Mouse (Mus musculus) liver, embryonic 12.5 days (tissue): ENCODE results near the gene Pip4k2c. TPM values are rescaled to one million over a fixed set of nuclear protein-coding genes. Genes with fewer than 3 reads are reported as not detected.
"Not testable (repeated sequence)": the region's sequence is repeated elsewhere in the genome, so short reads cannot be mapped to it uniquely, and the experiment has no call there.

ENCODE experiments used
- ATAC-seq: fragments of 200-750 bp; cut with Nextera tagmentation; 2 replicates; pipeline ENCODE4 v1.8.0; 2017; ENCODE audit warnings: moderate number of reproducible peaks, mild to moderate bottlenecking, moderate library complexity
- H3K27ac ChIP-seq: fragments of 300-500 bp; sonication (generic); 2 replicates; pipeline ENCODE4 v1.5.1; 2016; ENCODE audit warnings: mild to moderate bottlenecking
- H3K27me3 ChIP-seq: fragments of 300-500 bp; sonication (generic); replicated peaks from 2 replicates; pipeline ENCODE4 v1.6.1; 2016; ENCODE audit warnings: mild to moderate bottlenecking, moderate library complexity
- H3K36me3 ChIP-seq: fragments of 300-500 bp; sonication (generic); 2 replicates; pipeline ENCODE4 v1.6.1; 2016; ENCODE audit warnings: mild to moderate bottlenecking, moderate library complexity
- H3K4me1 ChIP-seq: fragments of 300-500 bp; sonication (generic); 2 replicates; pipeline ENCODE4 v1.6.1; 2016
- H3K4me2 ChIP-seq: fragments of 300-500 bp; sonication (generic); 2 replicates; pipeline ENCODE4 v1.6.1; 2016; ENCODE audit warnings: mild to moderate bottlenecking, moderate library complexity
- H3K4me3 ChIP-seq: fragments of 300-500 bp; sonication (generic); 2 replicates; pipeline ENCODE4 v1.5.1; 2016; ENCODE audit warnings: mild to moderate bottlenecking, moderate library complexity
- H3K9ac ChIP-seq: fragments of 300-500 bp; sonication (generic); 2 replicates; pipeline ENCODE4 v1.6.1; 2016; ENCODE audit warnings: mild to moderate bottlenecking, moderate library complexity
- H3K9me3 ChIP-seq: fragments of 300-500 bp; sonication (generic); replicated peaks from 2 replicates; pipeline ENCODE4 v1.6.1; 2016; ENCODE audit warnings: mild to moderate bottlenecking, moderate library complexity
- WGBS: fragments of 180-500 bp; shearing (Covaris S2); methylation state at CpG from one replicate; pipeline ENCODE4 v1.1.7; 2016; ENCODE audit not compliant: insufficient replicate concordance; 5-methylcytosine and 5-hydroxymethylcytosine counted together
- polyA plus RNA-seq: library from polyadenylated mRNA; unstranded; fragments of >200 nt; fragmentation: Nextera tagmentation; extraction: Ambion mirVana; gene quantifications from 2 replicates; pipeline ENCODE4 v1.2.1, GENCODE M21; 2016

Pip4k2c gene
- polyA plus RNA-seq, 1 experiment from 2014 or later = 44.7 TPM

DNA sequence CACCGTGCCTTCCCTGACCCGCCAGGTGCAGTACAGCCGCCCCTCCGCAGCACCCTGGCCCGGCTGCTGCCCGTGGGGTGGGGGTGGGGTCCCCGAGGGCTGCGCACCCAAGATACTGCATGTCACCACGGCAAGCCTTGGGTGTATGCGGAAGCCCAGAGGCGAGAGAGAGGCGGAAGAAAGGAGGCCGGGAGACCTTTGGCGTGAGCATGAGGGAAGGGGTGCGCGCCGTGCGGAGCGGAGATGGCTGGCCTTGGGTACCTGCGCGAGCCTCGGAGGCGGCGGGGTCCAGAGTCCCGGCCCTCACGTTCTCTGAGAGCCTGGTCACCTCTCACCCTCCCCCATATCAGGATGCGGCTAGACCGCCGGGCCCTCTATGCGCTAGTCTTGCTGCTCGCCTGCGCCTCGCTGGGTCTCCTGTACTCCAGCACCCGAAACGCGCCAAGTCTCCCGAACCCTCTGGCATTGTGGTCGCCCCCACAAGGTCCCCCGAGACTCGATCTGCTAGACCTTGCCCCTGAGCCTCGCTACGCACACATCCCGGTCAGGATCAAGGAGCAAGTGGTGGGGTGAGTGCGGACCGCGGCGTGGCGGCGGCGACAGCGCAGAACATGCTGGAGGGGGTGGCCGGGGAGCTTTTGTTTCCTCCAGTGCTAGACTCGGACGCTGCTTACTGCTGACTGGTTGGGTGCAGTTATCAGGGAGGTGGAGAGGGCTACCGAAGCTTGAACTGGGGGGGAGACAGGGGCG lies 45.6 kb downstream of the Pip4k2c start:
- Histone ChIP-seq H3K4me1 (peaks cover 55% of the 10 kb centered on the region), H3K27me3 (peaks cover 81% of the 10 kb centered on the region), H3K27ac (peak overlapping the region; percentile 73)

DNA sequence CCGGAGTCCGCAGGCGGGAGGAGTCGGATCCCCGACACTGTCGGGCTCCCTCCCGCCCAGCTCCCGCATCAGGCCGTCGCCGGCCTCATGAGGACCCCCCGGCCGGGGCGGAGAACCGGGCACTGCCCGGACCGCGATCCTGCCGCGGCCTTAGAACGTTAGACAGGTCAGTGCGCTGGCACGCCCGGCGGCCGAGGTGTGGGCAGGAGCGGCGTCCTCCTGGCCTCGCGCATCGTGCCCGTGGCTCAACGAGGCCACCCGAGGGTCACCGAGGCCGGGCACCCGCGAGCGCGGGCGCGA lies 46.1 kb downstream of the Pip4k2c start:
- peak overlapping the region; percentile 66 for H3K4me3 ChIP-seq
- peak overlapping the region; percentile 100 for H3K4me2 ChIP-seq
- H3K27ac ChIP-seq = peak overlapping the region; percentile 73
- H3K9ac ChIP-seq = peak overlapping the region; percentile 82
- H3K9me3 ChIP-seq = no peaks in the 10 kb centered on the region
- H3K36me3 ChIP-seq = no peaks in the 10 kb centered on the region
- peaks cover 50% of the 10 kb centered on the region for H3K4me1 ChIP-seq
- H3K27me3 ChIP-seq = peaks cover 76% of the 10 kb centered on the region
- WGBS = under 1% methylated on average over 42 of the region's 42 CpGs
- ATAC-seq = peak; percentile 43

More for the DNA sequence above, 45.6 kb downstream of the Pip4k2c start:
- peak overlapping the region; percentile 66 for H3K4me3 ChIP-seq
- H3K9me3 ChIP-seq = no peaks in the 10 kb centered on the region
- H3K9ac ChIP-seq = peak overlapping the region; percentile 82
- peak; percentile 69 for ATAC-seq
- H3K4me2 ChIP-seq = peak overlapping the region; percentile 100
- no peaks in the 10 kb centered on the region for H3K36me3 ChIP-seq
- under 1% methylated on average over 53 of the region's 56 CpGs for WGBS

DNA sequence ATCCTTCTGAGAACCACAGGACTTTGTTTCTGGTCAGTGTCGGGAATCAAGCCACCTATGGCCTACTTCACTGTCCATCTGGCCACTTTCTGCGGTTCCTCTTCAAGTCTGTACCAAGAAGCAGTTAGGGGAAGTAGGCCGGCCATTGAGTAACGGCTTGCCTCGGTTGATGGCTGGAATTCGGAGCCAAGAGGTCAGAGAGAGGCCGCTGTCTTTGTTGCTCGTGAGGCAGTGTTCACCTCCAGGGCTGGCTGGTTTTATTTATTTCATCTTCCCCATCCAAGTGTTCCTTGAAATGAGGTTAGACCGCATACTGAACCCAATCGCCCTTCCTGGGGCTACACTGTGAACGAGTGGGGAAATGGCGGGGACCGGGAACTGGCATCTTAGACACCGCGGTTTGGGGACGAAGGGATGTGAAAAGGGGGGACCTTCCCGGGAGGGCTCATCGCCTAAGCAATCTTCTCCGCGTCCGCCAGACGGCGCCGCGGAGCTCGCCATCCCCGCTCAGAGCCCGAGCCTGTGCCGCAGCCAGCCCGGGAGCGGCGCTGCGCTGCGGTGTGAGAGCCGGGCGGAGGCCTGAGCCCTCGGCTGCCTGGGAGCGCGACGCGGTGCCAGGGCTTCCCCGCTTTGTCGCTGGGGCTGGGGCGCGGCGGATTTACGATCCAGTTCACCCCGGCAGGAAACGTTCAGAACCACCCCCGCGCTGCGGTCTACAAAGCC lies 46.6 kb downstream of the Pip4k2c start, which contains the start of gene B4galnt1:
Gene B4galnt1, plus strand, starts transcription at position 595 of the 723 bp plus-strand sequence.
- Histone ChIP-seq H3K27ac (peak within 1 kb of the TSS; percentile 73), H3K4me1 (peaks cover 45% of the 10 kb centered on the region)
- ATAC-seq = peak; percentile 82

DNA sequence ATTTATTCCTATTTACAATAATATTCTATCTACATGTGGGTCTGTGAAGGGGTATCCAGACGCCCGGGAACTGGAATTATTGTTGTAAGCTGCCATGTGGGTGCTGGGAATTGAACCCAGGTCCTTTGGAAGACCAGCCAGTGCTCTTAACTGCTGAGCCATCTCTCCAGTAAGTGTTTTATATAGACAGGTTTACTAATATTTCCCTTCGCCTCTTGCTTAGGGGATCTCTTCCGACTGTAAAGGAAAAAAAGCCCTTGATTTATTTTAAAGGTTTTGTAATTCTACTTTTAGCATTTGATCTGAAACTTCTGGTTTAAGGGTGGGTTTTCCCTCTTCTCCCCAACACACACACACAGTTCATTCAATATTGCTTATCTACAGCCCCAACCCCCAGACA lies 47.2 kb downstream of the Pip4k2c start:
- Histone ChIP-seq H3K9me3 (no peaks in the 10 kb centered on the region), H3K4me1 (peaks cover 39% of the 10 kb centered on the region), H3K4me2 (peak overlapping the region; percentile 100), H3K9ac (0 out of 2 replicates have a peak overlapping the region, but pooled peaks have one; percentile 82), H3K27ac (no peak overlapping the region), H3K36me3 (no peaks in the 10 kb centered on the region), H3K27me3 (peaks cover 65% of the 10 kb centered on the region), H3K4me3 (no peak overlapping the region)
- 84% methylated on average over 4 of the region's 4 CpGs for WGBS
- ATAC-seq = no peak

More for the DNA sequence above, 46.6 kb downstream of the Pip4k2c start, which contains the start of gene B4galnt1:
- WGBS = 2% methylated on average over 52 of the region's 52 CpGs
- H3K9me3 ChIP-seq = no peaks in the 10 kb centered on the region
- peak within 1 kb of the TSS; percentile 82 for H3K9ac ChIP-seq
- peaks cover 71% of the 10 kb centered on the region for H3K27me3 ChIP-seq
- H3K36me3 ChIP-seq = no peaks in the 10 kb centered on the region
- peak within 1 kb of the TSS; percentile 100 for H3K4me2 ChIP-seq
- peak within 1 kb of the TSS; percentile 66 for H3K4me3 ChIP-seq

DNA sequence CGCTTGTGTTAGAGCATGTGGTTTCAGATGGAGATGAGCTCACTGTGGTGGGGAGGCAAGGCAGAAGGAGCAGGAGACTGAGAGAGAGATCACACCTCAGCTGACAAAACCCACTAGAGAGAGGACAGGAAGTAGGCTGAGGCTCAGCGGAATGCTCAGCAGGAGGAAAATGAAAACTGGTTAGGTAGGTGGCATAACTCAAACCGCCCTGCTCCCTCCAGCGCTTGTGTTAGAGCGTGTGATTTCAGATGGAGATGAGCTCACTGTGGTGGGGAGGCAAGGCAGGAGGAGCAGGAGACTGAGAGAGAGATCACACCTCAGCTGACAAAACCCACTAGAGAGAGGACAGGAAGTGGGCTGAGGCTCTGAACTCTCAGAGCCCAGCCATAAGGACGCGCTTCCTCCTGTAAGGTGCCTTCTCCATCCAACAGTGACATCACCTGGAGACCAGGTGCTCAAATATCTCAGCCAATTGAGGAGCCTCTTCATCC lies 48.6 kb downstream of the Pip4k2c start:
- not testable (repeated sequence) for H3K27ac ChIP-seq, ATAC-seq, H3K9me3 ChIP-seq, H3K9ac ChIP-seq, H3K4me2 ChIP-seq, H3K36me3 ChIP-seq, H3K4me3 ChIP-seq
- WGBS = 30% methylated on average over 7 of the region's 7 CpGs
- Histone ChIP-seq H3K27me3 (peaks cover 53% of the 10 kb centered on the region), H3K4me1 (peaks cover 43% of the 10 kb centered on the region)

DNA sequence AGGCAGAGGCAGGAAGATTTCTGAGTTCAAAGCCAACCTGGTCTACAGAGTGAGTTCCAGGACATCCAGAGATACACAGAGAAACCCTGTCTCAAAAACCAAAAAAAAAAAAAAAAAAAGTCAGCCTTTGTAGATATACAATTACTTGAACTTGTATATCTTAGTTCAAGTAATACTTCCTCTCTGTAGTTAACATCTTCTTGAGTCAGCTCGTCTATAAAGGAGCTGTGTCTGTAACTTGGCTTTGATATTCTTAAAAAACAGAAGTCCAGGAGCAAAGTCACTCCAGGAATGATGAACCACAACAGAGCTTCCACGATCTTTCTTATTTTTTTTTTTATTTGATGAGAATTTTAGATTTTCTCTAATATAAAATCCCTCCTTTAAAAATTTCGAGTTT lies 50.7 kb downstream of the Pip4k2c start:
- Histone ChIP-seq H3K36me3 (no peaks in the 10 kb centered on the region), H3K9ac (no peak overlapping the region), H3K27ac (no peak overlapping the region), H3K4me1 (peaks cover 22% of the 10 kb centered on the region), H3K9me3 (no peaks in the 10 kb centered on the region), H3K27me3 (peaks cover 32% of the 10 kb centered on the region), H3K4me2 (no peak overlapping the region), H3K4me3 (no peak overlapping the region)
- WGBS = 44% methylated on average over 3 of the region's 3 CpGs
- ATAC-seq = no peak

DNA sequence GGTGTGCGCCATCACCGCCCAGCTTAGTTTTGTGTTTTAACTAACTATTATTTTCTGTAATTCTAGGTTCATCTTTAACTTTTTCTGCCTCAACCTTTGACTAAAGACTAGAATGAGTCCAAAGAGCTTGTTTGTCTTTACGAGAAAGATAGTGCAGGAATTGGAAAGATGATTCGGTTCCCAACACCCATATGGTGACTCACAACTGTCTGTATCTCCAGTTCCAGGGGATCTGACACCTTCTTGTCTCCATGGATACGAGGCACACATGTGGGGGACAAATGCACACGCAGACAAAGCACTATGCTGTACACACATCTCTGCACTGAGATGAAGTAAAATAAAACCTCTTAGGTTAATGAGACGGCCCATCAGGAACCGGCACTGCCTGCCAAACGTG lies 51.3 kb downstream of the Pip4k2c start:
- no peaks in the 10 kb centered on the region for H3K36me3 ChIP-seq
- H3K4me1 ChIP-seq = peaks cover 16% of the 10 kb centered on the region
- H3K4me2 ChIP-seq = no peak overlapping the region
- H3K4me3 ChIP-seq = no peak overlapping the region
- WGBS = 70% methylated on average over 9 of the region's 9 CpGs
- H3K9me3 ChIP-seq = no peaks in the 10 kb centered on the region
- H3K9ac ChIP-seq = no peak overlapping the region
- peaks cover 25% of the 10 kb centered on the region for H3K27me3 ChIP-seq
- no peak overlapping the region for H3K27ac ChIP-seq
- no peak for ATAC-seq

DNA sequence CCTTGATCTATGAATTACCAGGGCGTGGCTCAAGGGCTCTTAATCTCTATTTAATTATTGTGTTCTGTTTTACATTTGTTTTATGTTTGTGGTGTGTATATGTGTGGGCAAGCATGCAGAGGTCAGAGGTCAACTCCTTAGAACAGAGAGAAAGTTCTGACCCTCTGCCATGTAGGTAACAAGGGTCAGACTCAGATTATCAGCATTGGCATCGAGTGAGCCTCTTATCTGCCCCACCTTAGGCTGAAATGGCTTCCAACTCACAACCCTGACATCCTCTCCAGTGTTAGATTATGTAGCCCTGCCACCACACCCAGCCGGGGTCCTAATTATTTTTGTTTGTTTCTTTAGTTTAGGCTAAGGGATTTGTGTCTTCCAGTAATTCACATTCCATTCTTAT lies 52.9 kb downstream of the Pip4k2c start:
- no peaks in the 10 kb centered on the region for H3K9me3 ChIP-seq
- H3K9ac ChIP-seq = no peak overlapping the region
- no peak overlapping the region for H3K4me2 ChIP-seq
- WGBS = 40% methylated on average over 3 of the region's 3 CpGs
- no peak overlapping the region for H3K4me3 ChIP-seq
- no peak overlapping the region for H3K27ac ChIP-seq
- H3K4me1 ChIP-seq = peaks cover 6% of the 10 kb centered on the region
- peaks cover 10% of the 10 kb centered on the region; the same call in 1 of the 2 replicates for H3K27me3 ChIP-seq
- no peaks in the 10 kb centered on the region for H3K36me3 ChIP-seq
- ATAC-seq = no peak

DNA sequence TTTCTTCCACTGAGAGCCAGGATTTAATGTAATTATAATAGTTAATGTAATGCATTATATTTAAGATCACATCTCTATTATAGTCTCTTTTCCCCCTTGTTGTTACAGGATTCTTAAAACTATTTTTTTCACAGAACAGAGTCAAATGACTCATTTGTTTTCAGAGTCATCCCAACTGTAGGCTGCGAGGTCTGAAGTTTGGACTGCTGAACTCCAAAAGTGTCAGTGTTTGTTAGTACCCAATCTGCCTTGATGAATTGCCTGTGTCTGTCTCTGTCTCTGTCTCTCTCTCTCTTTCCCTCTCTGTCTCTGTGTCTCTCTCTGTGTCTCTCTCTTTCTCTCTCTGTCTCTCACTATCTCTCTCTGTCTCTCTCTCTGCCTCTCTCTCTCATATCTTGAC lies 54.9 kb downstream of the Pip4k2c start:
- Histone ChIP-seq H3K4me2 (no peak overlapping the region), H3K4me1 (peaks cover 6% of the 10 kb centered on the region), H3K27me3 (no peaks in the 10 kb centered on the region), H3K36me3 (no peaks in the 10 kb centered on the region), H3K27ac (no peak overlapping the region), H3K9ac (no peak overlapping the region; the same call in 1 of the 2 replicates), H3K9me3 (no peaks in the 10 kb centered on the region; the same call in 1 of the 2 replicates), H3K4me3 (no peak overlapping the region)
- ATAC-seq = no peak
- 52% methylated on average over 1 of the region's 1 CpGs for WGBS

DNA sequence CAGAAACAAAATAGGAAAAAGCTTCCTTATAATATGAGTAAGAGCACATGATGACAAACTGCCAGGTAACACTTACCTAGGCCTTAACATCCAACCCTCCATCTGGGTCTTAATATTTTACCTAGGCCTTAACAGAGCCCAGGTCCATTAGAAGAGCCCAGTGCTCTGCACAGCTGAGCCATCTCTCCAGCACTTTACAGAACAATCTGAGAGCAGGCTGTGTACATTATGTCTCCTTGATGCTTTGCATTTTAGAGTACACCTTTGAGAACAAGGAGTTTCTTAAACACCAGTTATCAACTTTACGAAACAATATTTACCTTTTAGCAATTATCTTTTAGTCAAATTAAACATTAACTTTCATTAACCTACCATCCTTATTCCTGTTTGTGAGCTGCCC lies 55.3 kb downstream of the Pip4k2c start:
- H3K36me3 ChIP-seq = no peaks in the 10 kb centered on the region
- no peak overlapping the region for H3K9ac ChIP-seq
- H3K9me3 ChIP-seq = no peaks in the 10 kb centered on the region; the same call in 1 of the 2 replicates
- WGBS = 77% methylated on average over 1 of the region's 1 CpGs
- H3K4me1 ChIP-seq = peaks cover 11% of the 10 kb centered on the region
- no peak for ATAC-seq
- H3K27ac ChIP-seq = no peak overlapping the region
- no peaks in the 10 kb centered on the region for H3K27me3 ChIP-seq
- H3K4me3 ChIP-seq = no peak overlapping the region
- H3K4me2 ChIP-seq = no peak overlapping the region

DNA sequence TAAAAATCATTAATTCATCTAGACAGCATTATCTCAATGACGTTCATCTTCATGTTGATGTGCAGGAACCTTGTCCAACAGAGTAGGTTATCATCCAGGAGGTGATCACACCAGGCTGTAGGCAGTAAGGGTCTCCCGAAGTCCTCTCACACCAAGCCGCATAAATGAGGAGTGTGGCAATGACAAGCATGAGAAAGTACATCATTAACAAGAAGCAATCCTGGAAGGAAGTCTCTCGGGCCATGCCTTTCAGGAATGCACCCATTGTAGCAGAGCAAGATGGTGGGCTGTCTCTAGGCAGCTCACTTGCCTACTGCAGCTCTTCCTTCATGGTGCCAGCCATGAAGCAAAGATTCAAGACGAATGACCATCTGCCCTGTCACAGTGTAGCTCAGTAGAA lies 56.7 kb downstream of the Pip4k2c start:
- H3K36me3 ChIP-seq = no peaks in the 10 kb centered on the region
- no peak overlapping the region for H3K4me3 ChIP-seq
- no peak overlapping the region for H3K27ac ChIP-seq
- H3K27me3 ChIP-seq = no peaks in the 10 kb centered on the region
- H3K4me2 ChIP-seq = no peak overlapping the region
- no peak overlapping the region for H3K9ac ChIP-seq
- 69% methylated on average over 5 of the region's 5 CpGs for WGBS
- peaks cover 16% of the 10 kb centered on the region for H3K4me1 ChIP-seq
- no peak for ATAC-seq
- H3K9me3 ChIP-seq = no peaks in the 10 kb centered on the region; the same call in 1 of the 2 replicates

DNA sequence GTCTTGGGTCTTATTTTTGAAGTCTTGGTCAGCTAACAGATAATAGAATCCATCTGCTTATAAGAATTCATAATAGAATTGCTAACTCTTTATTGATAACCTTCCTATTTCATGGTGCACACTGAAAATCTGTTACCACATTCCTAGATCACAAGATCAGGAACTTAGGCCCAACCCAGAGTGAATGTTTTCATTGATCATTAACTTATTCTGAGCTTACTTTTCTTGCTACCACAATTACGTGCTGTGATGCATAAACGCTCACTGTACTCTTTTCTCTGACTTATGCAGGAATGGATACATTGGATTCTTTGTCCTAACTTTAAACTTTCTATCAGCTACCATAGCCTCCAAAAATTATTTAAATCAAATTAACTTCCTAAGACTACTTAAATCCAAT lies 57.1 kb downstream of the Pip4k2c start:
- no peak overlapping the region for H3K4me3 ChIP-seq
- H3K9me3 ChIP-seq = no peaks in the 10 kb centered on the region; the same call in 1 of the 2 replicates
- H3K4me1 ChIP-seq = peaks cover 16% of the 10 kb centered on the region
- no peaks in the 10 kb centered on the region for H3K36me3 ChIP-seq
- no peaks in the 10 kb centered on the region for H3K27me3 ChIP-seq
- H3K9ac ChIP-seq = no peak overlapping the region
- WGBS = 81% methylated on average over 2 of the region's 2 CpGs
- H3K27ac ChIP-seq = no peak overlapping the region
- no peak for ATAC-seq
- no peak overlapping the region for H3K4me2 ChIP-seq
